Mouse (Mus musculus) heart, adult 2 months (tissue): ENCODE results near the gene Slc9a9. TPM values are rescaled to one million over a fixed set of nuclear protein-coding genes. Genes with fewer than 3 reads are reported as not detected.

Experiments
- DNase-seq, 2 experiments: peaks; one replicate each; pipeline ENCODE4 v3.0.0; 2021
- H3K27ac ChIP-seq: fragments of 200-600 bp; 2 replicates; pipeline ENCODE4 v1.8.1; 2022
- H3K27me3 ChIP-seq: fragments of 200-500 bp; 2 replicates; pipeline ENCODE4 v1.6.1; 2012; ENCODE audit warnings: mild to moderate bottlenecking, low read length, inconsistent platforms, mixed read lengths; ENCODE audit not compliant: control insufficient read depth, insufficient read depth
- H3K36me3 ChIP-seq: fragments of 200-500 bp; 2 replicates; pipeline ENCODE4 v1.6.1; 2012; ENCODE audit warnings: low read length, inconsistent platforms; ENCODE audit not compliant: control insufficient read depth, insufficient read depth
- H3K4me1 ChIP-seq: fragments of 200-500 bp; 2 replicates; pipeline ENCODE4 v1.6.1; 2011; ENCODE audit warnings: low read length; ENCODE audit not compliant: control insufficient read depth, insufficient read depth
- H3K4me3 ChIP-seq: fragments of 200-600 bp; 2 replicates; pipeline ENCODE4 v1.8.1; 2022
- H3K79me2 ChIP-seq: fragments of 200-500 bp; replicated peaks from 2 replicates; pipeline ENCODE4 v1.6.1; 2012; ENCODE audit warnings: mild to moderate bottlenecking, inconsistent platforms, low read length, moderate library complexity, mixed read lengths; ENCODE audit not compliant: control insufficient read depth, insufficient read depth
- H3K9ac ChIP-seq: fragments of 200-500 bp; 2 replicates; pipeline ENCODE4 v1.6.1; 2012; ENCODE audit warnings: low read depth, mild to moderate bottlenecking, control low read depth, inconsistent platforms, low read length, mixed read lengths
- CTCF ChIP-seq: fragments of 200-600 bp; IDR thresholded peaks from 2 replicates; pipeline ENCODE4 v1.8.1; 2022; ENCODE audit warnings: antibody characterized with exemption, mild to moderate bottlenecking, moderate library complexity
- EP300 ChIP-seq: fragments of 200-500 bp; IDR thresholded peaks from 2 replicates; pipeline ENCODE4 v1.6.1; 2011; ENCODE audit warnings: low read depth, low read length, control low read depth; ENCODE audit not compliant: insufficient read depth
- POLR2A ChIP-seq: fragments of 200-500 bp; IDR thresholded peaks from 2 replicates; pipeline ENCODE4 v1.6.1; 2011; ENCODE audit warnings: mild to moderate bottlenecking, low read depth, low read length, control low read depth; ENCODE audit not compliant: insufficient read depth
- WGBS: fragments of 180-500 bp; shearing (Covaris S2); methylation state at CpG from one replicate; pipeline ENCODE4 v1.1.7; 2018; 5-methylcytosine and 5-hydroxymethylcytosine counted together
- intact Hi-C: fragments of 180-260 bp; cut with DNase I; formaldehyde crosslinking; loops from one replicate; pipeline ENCODE4 v1.15.1; 2025
- polyA plus RNA-seq: library from polyadenylated mRNA; depleted of rRNA; stranded (reverse); fragments of >200 nt; gene quantifications from 2 replicates; pipeline ENCODE4 v1.2.3, GENCODE M21; 2012
- total RNA-seq, 2 experiments: library from RNA; stranded (reverse); gene quantifications; 2 replicates each; pipeline ENCODE4 v1.2.3; 2021

The Slc9a9 gene
- total and polyA plus RNA-seq, 3 experiments = 1.9 to 2.2 (median 2.0) TPM

- intact Hi-C loops = no loop called here
- Histone ChIP-seq H3K79me2 (no peaks in the 10 kb centered on the region), H3K4me1 (0 out of 2 replicates have a peak, but pooled peaks cover 1% of the 10 kb centered on the region), H3K4me3 (no peak overlapping the region), H3K27ac (no peak overlapping the region), H3K27me3 (no peaks in the 10 kb centered on the region), H3K9ac (no peak overlapping the region), H3K36me3 (no peaks in the 10 kb centered on the region; the same call in 1 of the 2 replicates)
- TF ChIP-seq EP300 (no peak), POLR2A (no peak), CTCF (no peak)
- DNase-seq = no peak
- 52% methylated on average over 2 of the region's 2 CpGs for WGBS
These were observed 28.5 kb downstream of the Slc9a9 start for GRCm38 (mm10) chr9:94698175-94698574.

GRCm38 (mm10) chr9:94700549-94700948, 30.8 kb downstream of the Slc9a9 start:
- no peak overlapping the region for H3K9ac ChIP-seq
- WGBS = 83% methylated on average over 1 of the region's 1 CpGs
- peak; percentile 15 to 33 for DNase-seq
- TF ChIP-seq CTCF = peak; percentile 69
- no peak for TF ChIP-seq POLR2A
- no peak for TF ChIP-seq EP300
- intact Hi-C loops = no loop called here
- H3K36me3 ChIP-seq = no peaks in the 10 kb centered on the region; the same call in 1 of the 2 replicates
- no peaks in the 10 kb centered on the region for H3K27me3 ChIP-seq
- 0 out of 2 replicates have a peak, but pooled peaks cover 1% of the 10 kb centered on the region for H3K4me1 ChIP-seq
- H3K79me2 ChIP-seq = no peaks in the 10 kb centered on the region
- no peak overlapping the region for H3K27ac ChIP-seq
- H3K4me3 ChIP-seq = no peak overlapping the region

GRCm38 (mm10) chr9:94701193-94701869, 31.6 kb downstream of the Slc9a9 start:
- 65% methylated on average over 6 of the region's 6 CpGs for WGBS
- Histone ChIP-seq H3K4me3 (no peak overlapping the region), H3K36me3 (no peaks in the 10 kb centered on the region; the same call in 1 of the 2 replicates), H3K27ac (no peak overlapping the region; the same call in 1 of the 2 replicates), H3K27me3 (no peaks in the 10 kb centered on the region), H3K4me1 (0 out of 2 replicates have a peak, but pooled peaks cover 1% of the 10 kb centered on the region), H3K79me2 (no peaks in the 10 kb centered on the region), H3K9ac (no peak overlapping the region)
- no peak for DNase-seq
- no peak for TF ChIP-seq EP300
- no peak for TF ChIP-seq CTCF
- TF ChIP-seq POLR2A = no peak
- intact Hi-C loops = no loop called here

GRCm38 (mm10) chr9:94701965-94702634, 32.4 kb downstream of the Slc9a9 start:
- H3K79me2 ChIP-seq = no peaks in the 10 kb centered on the region
- H3K27me3 ChIP-seq = no peaks in the 10 kb centered on the region
- TF ChIP-seq POLR2A (no peak), CTCF (no peak), EP300 (no peak)
- H3K36me3 ChIP-seq = no peaks in the 10 kb centered on the region; the same call in 1 of the 2 replicates
- no peak for DNase-seq
- no peak overlapping the region for H3K4me3 ChIP-seq
- 0 out of 2 replicates have a peak, but pooled peaks cover 1% of the 10 kb centered on the region for H3K4me1 ChIP-seq
- WGBS = 47% methylated on average over 10 of the region's 10 CpGs
- H3K9ac ChIP-seq = no peak overlapping the region
- H3K27ac ChIP-seq = no peak overlapping the region; the same call in 1 of the 2 replicates
- intact Hi-C loops = no loop called here

- H3K27me3 ChIP-seq = no peaks in the 10 kb centered on the region
- TF ChIP-seq CTCF (no peak), POLR2A (no peak), EP300 (no peak)
- no peaks in the 10 kb centered on the region for H3K79me2 ChIP-seq
- WGBS = 75% methylated on average over 9 of the region's 9 CpGs
- DNase-seq = no peak
- H3K4me1 ChIP-seq = 0 out of 2 replicates have a peak, but pooled peaks cover 1% of the 10 kb centered on the region
- H3K36me3 ChIP-seq = no peaks in the 10 kb centered on the region; the same call in 1 of the 2 replicates
- H3K27ac ChIP-seq = no peak overlapping the region
- H3K4me3 ChIP-seq = no peak overlapping the region
- H3K9ac ChIP-seq = no peak overlapping the region
- intact Hi-C loops = no loop called here
These were observed 35.5 kb downstream of the Slc9a9 start for GRCm38 (mm10) chr9:94704986-94705757.

- Histone ChIP-seq H3K4me3 (no peak overlapping the region), H3K79me2 (no peaks in the 10 kb centered on the region), H3K27ac (no peak overlapping the region), H3K36me3 (no peaks in the 10 kb centered on the region; the same call in 1 of the 2 replicates), H3K4me1 (0 out of 2 replicates have a peak, but pooled peaks cover 1% of the 10 kb centered on the region), H3K9ac (no peak overlapping the region), H3K27me3 (no peaks in the 10 kb centered on the region)
- WGBS = 71% methylated on average over 2 of the region's 2 CpGs
- intact Hi-C loops = no loop called here
- TF ChIP-seq POLR2A = no peak
- TF ChIP-seq EP300 = no peak
- no peak for TF ChIP-seq CTCF
- DNase-seq = peak in 1 of 2 experiments; percentile 22
These were observed 36.0 kb downstream of the Slc9a9 start for GRCm38 (mm10) chr9:94705758-94706026.
